Mouse (Mus musculus) neural tube, embryonic 10.5 days (tissue): ENCODE measurements around the gene Zfp366.
"Not testable (repeated sequence)": the region's sequence is repeated elsewhere in the genome, so short reads cannot be mapped to it uniquely, and the experiment has no call there.

ENCODE experiments used
- DNase-seq: peaks from one replicate; pipeline ENCODE4 v3.0.0-alpha.2; 2017; ENCODE audit warnings: low spot score; ENCODE audit errors: extremely low spot score

Zfp366 gene

DNA sequence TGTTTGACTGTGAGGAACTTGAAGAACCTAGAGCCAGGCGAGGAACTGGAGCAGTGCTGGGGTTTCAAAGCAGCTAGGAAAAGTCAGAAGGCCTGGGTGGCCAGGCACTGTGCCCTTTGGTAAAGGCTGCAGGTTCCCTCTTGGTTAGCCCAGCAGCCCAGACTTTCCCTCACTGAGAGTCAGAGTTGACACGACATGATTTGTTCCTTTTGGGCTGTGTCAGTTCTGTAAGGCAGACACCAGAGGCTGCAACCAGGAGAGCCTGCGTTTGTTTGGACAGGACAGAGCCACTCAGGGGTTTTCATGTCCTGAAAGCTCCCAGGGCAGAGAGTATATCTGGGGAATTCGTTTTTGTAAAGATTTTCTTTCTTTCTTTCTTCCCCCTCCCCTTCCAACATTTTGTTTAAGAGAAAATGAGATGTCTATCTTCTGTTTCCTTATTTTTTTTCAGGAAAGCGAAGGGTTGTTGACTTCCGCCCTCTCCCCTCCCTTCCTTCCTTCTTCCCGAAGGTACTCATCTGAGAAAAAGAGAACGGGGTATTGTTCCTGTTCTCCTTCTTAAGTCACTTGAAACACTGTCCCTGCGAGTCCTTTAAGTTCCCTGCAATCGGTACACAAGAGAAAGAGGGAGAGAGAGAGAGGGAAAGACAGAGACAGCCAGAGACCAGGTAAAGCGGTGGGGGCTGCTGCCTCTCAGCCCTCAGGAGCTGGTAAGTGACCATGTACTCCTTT lies at the start of gene Zfp366:
Gene Zfp366 (plus strand): TSS at position 669 of the 732 bp plus-strand sequence.
- DNase-seq = no peak

DNA sequence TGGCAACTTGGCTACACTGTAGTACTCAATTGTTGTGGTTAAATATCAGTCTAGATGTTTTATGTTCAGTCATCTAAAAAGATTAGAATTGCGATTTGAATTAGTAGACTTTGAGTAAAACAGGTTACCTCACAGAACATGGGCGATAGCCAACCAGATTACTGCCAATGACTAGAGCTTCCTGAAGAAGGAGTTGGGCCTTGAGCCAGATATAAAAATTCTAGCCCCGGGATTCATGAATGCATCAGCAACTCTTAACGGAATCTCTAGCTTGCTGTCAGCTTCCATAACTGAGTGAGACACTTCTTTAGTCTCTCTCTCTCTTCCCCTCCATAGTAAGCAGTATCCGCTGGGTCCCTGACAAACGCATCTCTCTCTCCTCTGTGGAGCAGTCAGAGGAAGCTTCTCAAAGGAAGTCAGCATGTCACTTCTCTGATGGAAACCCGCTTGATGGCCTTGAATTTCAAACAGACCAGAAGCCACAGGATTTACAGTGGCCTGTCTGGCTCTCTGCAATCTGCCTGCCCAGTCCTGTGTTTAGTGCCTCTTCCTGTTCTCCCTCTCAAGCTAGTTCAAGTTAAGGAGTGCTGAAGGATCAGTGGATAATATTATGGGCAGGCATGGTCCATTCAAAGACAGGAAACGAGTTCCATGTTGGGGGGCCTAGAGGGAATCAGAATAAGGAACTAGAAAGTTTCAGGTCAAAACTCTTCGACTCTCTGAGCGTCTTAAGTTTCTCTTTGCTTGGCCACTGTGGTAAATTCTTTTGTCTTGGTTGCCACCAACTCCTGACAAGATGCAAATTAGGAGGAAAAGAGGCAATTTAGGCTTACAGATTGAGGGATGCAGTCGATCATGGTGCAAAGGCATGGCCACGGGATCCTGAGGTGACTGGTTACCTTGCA lies 46.0 kb upstream of the Zfp366 start:
- DNase-seq = no peak

DNA sequence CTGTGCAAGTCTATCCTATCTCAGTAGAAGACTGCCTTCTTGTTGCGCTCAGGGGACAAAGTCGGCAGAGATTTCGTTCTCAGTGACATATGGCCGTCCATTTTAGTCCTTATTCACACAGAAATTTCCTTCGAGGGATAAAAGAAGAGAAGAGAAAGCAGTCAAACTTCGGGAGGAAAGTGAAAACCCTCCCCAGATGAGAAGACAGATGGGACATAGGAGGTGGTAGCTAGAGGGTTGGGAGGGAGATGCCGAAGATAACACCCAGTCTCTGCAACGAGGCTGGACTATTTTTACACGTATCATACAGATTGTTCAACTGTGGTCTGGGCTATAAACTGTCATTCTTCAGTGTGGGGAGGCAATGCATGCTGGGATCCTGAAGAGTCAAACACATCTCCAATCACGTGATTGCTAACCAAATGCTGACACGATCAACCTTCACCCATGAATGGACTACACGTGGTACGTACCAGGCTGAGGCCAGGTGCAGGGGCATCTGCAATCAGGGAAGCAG lies 38.2 kb upstream of the Zfp366 start:
- no peak for DNase-seq

DNA sequence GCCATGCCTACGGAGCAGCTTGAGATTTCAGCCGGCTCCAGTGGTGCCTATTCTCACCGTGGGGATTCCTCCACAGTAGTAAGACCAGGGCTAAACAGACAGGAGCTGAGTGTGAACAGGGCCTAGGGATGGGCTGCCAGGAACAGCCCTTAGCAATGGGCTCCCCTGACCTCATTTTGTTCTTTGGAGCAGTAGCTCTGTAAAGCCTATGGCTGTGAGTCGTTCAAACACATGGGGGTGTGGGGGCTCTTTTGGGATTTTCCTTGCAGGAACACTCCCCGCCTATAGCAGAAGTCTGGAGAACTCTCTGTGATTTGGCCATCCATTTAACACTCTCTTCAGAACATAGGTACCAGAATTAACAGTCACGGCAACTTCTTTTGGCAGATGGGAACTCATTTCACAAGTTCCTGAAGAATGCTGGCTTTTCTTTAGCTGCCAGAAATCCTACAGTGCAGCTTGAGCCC lies 36.9 kb upstream of the Zfp366 start:
- DNase-seq = no peak

DNA sequence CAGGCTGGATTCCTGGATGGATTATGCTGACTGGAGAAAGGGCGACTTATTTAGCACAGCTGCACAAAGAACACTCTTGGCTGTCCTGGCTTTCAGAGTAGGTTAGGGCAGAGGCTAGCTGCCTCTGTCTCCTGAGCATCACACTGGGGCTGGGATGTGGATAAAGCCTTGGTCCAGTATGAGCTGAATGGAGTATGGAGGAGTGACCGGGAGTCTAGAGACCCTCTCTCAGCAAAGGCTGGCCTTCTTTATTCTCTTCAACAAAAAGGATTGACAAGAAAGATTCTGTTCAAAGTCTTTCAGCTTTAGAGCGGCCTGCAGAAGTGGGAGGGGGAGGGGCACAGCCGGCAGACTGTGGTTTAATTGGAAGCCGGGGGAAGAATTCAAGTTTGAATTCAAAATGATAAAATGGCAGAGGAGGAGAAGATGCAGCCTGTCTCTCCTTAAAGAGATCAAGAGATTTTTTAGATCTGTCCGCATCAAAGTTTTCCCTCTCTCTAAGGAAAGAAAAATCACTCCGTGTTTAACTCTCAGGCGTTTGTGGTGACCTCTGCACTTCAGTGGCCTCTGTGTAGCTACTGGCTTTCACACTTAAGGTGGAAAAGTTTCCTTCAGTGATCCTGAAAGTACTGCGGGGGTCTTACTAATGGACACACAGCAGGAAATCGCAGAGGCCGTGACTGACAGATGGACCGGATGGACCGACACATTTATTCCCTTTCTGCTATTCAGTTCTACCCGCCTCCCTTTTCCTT lies 34.9 kb upstream of the Zfp366 start:
- no peak for DNase-seq

DNA sequence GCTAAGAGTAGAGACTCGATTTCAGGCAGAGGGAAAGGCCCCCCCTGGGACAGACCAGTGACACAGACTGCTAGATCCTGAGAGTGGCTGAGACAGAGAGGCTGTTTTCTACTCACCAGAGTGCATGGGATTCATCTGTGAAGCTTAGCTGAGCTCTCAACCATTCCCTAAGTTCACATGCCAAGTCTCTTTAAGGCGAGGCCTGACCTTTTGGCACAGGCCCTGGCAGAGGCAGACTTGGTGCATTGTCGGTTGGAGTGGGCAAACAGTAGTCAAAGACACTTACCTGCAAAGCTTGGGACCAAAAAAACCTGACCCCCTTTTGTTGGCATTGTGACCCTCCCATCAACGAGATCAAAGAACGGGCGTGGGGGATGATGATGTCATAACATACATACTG lies 34.0 kb upstream of the Zfp366 start:
- DNase-seq = no peak

DNA sequence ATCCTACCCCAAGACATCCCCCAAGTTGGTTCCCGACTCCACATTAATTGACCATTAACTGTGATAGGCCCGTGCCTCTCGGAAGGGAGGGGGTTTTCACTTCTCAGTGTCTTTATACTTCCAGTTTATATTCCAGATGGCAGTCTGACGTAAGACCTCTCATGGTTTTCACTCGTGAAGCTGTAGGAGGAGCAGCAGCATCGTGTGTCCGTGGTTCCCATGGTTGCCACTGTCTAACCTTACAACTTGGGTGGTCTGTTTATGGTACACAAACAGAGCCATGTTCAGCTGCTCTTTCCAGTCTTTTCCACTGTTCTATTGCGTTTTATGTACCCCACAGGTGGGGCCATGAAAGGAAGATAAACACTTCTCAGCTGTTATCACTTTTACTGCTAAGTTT lies 33.5 kb upstream of the Zfp366 start:
- no peak for DNase-seq

DNA sequence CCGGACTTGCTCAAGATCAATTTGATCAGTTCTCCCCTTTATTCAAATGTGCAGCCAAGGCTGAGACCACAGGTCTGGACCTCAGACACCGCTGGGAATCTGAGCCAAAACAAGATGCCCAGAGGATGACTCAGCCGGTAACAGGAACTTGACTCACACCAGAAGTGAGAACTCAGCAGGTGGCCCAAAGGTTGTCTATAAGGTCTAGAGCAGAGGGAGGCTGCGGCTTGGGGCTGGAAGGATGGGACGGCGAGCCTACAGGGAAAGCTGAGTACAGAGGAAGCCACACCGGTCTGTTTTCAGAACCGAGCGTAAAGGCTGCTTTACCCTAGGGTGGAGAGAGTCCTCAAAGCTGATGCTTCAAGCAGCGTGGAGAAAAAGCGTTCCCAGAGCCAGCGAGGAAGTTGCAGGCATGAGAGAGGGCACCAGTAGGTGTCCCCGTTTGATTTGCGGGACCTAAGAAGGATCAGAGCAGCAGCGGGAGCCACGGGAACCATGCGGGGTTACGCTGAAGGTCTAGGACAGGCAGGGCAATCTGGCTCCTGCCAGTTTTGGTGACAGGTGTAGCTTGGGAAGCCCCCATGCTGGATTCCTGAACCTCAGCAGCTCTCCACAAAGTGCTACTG lies 32.2 kb upstream of the Zfp366 start:
- no peak for DNase-seq

DNA sequence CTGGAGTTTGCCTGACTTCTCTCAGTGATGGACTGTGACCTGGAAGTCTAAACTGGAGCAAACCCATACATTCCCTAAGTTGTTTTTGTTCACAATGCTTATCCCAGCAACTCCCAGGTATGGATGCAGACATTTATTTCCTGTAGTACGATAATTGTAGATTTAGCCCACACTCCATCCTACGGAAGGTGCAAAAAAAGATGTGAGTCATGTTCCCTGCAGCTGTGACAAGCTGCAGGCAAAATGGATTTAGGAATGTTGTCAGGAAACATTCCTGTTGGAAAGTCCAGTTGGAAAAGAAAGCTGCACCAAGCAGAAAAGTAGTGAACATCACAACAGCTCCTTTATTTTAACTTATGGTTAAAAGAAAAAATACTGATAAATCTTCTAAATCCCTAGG lies 26.9 kb upstream of the Zfp366 start:
- DNase-seq = no peak

DNA sequence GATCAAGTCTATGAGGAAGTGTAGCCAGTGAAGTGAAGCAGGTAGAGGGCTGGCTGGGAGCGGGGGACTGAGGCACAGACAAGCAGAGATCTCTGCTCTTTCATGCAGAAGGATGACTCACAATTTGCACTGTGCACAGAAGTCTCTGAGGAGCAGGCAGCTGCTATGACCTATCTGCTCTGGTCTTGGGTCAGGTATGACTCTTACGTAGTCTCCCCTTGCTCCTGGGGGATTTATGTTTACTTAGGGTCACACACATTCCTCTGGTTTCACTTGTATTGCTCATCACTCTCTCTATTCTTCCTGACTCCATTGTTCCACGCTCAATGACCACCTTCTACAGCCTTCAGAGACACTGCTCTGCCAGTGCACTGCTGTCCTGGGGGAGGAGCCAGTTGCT lies 25.9 kb upstream of the Zfp366 start:
- DNase-seq = no peak

DNA sequence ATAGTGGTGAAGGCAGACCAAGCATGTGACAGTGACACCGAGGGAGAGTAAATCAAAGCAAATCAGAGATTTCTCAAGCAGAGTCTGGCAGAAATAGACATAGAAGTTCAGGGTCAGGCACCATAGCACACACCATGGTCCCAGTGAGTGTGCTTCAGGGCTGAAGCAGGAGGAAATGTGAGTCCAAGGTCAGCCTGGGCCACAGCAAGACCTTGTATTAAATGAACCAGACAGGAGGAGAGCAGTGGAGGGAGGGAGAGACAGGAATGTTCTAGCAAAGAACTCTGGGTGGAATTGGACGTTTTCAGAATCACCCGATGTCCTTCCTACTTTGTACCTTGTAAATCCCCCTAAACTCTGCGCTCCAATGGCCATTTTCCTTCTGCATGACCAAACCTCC lies 21.6 kb upstream of the Zfp366 start:
- no peak for DNase-seq

DNA sequence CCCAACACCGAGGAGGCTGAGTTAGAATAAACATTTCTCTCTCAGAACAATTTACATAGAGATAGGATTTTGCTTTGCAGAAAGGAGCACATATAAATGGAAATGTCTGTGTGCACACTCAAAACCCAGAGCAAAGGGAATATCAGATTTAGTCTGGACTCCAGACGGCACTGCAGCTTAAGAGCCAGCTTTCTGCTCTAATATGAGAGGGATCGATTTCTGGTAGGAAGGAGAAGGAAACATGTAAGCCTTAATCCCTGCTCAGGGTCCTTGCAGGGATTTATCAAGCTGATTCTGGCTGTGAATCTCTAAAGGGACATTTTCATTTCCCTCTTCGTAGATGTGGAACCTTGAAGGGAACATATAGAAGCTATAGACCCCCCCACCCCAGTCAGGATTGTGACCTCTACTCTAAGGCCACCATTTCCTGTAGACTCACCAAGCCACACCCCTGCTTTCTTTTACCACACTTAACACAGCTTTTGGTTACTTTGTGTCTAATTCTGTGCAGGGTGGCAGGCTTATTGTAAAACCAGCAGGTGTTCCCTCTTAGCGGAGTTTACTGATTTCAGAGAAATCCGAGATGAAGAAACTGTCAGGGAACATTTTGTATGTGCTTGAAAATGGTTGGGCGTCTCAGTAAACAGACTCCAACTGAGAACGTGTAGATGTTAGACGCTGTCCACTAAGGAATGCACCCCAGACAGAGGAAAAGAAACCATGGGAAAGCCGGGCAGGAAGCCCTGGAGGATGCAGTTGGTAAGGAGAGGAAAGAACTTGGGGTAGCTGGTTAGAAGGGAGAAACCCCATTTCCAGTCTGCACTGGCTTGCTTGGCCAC lies 20.9 kb upstream of the Zfp366 start:
- no peak for DNase-seq

DNA sequence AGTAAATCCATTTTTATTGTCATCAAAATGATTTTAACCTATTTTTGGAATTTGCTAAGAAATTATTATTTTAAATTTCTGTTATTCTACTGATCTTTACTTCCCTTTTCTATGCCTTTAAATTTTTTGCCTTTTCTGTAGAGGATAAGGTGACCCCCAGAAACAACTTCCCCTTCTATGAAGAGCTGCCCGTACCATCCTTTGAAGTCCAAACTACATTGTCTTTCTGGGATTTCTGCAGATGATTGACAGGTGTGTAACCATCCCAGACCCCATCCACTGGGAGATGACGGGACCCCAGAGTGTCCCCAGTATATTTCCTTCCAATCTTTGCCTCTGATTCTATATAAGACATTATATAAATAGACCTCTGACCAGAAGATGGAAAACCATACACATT lies 20.3 kb upstream of the Zfp366 start:
- no peak for DNase-seq

DNA sequence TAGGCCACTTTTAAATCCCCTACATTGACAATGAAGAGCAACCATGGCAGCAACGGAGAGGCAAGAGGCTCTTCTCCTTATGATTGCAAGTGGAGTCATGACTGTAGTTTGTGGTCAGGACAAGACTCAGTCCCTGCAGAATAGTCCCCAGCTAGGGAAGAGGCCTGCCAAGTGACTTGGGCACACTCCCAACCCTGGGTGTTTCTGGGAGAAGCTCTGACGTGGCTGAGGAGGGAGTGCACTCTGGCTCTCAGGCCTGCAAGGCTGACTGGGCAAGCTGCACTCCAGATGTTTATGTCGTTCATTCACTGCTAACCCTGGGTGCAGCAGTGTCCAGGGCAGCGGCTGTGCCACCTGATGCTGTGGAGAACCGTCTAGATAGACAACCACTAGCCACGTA lies 15.2 kb upstream of the Zfp366 start:
- no peak for DNase-seq

DNA sequence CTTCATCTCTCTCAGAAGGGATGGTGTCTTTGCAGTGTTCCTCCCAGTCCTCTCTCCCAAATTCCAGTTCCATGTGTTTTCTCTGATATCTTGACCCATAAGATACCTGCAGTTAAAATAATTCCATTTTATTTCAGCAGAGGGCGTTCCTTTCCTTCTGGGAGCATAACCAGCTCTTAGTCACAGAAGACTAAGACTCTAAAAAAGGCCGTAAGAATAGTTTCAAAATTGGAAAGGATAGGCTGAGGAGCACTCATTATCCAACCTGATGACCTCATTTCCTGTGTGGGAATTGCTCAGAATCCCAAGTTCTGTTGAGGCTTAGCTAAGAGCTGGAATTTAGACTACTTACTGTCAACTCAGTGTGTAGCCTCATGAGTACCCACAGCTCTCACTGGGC lies 14.3 kb upstream of the Zfp366 start:
- DNase-seq = no peak

DNA sequence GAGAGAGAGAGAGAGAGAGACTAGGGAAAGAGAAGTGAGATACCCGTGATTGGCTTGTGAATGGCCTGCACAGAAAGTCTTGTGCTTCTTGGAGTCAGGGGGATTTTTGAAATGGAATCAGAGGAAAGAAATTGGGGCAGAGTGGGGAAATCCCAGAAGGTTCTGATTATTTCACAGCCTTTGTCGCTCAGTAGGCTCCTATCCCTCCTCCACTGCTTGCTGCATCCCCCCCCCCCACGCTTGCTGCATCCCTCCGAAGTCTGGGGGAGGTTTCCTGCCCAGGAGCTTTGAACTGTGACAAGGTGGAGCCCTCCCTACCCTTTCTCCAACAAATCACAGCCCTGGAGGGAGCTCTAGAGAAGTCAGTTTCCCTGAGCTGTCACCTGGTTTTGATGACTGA lies 10.8 kb upstream of the Zfp366 start:
- peak; percentile 34 for DNase-seq

DNA sequence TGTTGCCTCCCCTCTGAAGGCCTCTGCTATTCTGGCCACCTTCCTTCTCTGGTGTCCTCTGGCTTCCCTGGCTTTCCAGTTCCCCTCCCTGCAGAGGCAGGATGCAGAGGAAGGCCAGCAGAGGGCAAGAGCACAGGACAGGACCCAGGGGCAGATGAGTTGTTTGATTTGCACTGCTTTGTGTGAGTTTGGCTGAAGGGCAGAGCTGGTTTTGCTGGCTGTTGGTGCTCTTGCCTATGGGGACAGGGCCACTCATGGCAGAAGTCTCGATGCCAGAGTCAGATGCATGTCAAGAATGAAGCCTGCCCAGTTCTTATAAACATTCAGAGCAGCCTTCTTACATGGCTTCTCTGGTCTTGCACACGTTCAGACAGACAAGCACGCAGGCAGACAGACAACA lies 1.8 kb upstream of the Zfp366 start:
- DNase-seq = not testable (repeated sequence)

DNA sequence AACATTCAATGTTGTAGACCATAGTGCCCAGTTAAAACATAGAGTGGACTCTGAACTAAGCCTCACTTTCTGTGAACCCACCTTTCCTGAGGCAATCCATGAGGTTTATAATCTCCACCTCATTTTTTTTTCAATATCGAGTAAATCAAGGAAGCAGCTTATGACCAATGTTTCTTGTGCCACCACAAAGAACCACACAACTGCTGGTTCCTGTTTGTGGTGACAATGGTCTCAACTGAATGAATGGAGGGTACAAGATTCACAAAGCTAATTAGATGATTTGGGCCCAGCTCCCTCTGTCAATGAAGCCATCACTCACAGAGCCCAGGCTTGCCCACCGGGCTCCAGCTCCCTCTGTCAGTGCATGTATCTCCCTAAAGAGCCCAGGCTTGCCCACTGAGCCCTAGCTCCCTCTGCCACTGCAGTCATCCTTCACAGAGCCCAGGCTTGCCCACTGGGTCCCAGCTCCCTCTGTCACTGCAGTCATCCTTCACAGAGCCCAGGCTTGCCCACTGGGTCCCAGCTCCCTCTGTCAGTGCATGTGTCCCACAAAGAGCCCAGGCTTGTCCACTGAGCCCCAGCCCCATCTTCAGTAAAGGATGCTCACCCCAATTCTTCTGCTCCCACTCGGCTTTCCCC lies 1.2 kb upstream of the Zfp366 start:
- no peak for DNase-seq

DNA sequence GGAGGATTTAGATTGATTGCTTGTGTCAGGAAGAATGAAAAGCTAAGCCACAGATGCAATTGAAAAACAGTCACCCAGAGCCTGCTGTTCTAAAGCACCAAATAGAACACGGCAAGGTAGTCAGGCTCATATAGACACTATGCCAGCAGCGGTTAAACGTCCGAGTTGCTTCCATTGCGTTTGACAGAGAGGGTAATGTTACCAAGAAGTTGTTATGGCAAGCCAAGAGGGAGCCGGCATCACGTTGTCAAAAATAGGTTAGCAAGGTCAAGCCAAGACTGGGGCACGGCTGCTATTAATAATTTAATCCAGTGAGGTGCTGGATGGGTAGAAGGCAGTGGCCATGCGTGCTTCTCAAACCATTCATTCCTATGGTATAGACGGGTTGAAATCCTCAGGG lies 950 bp downstream of the Zfp366 start:
- DNase-seq = no peak
